Comparison of ENCODE assay signal across 26 mouse cellular contexts in the genomic region with DNA sequence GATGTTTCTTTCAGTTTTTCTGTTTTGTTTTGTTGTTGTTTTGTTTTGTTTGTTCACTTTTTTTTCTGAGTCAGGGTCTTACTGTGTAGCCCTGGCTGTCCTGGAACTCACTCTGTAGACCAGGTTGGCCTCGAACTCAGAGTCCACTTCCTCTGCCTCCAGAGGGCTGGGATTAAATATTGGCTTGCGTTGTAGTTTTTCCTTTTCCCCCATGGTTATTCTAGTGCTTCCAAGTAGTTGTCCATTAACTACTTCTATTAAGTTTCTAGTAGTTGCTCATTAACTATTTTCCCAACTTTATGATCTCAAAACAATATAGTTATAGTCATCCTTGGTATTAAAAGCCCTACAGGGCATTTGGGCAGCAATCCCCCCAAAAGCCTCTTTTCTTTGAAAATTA. TPM values are rescaled to one million over a fixed set of nuclear protein-coding genes. Genes with fewer than 3 reads are reported as not detected.
DNase-seq lines count a peak whose midpoint lies in the region; ATAC-seq lines count a peak whose summit lies in the region.
"Had no signal": no experiment of that assay in that cellular context is flagged by ENCODE, and none has a peak within 500 bp of the region (broad histone marks: within the 10 kb centered on the region; RNA-seq: fewer than 3 reads in every experiment).

No protein-coding gene starts in this region.

- H3K27me3 ChIP-seq in kidney, embryonic 16.5 days (ENCODE audit: insufficient read depth, low read length): no peaks in the 10 kb centered on the region
- H3K27me3 ChIP-seq in intestine, embryonic 15.5 days (replicated peaks): no peaks in the 10 kb centered on the region
- H3K27me3 ChIP-seq in intestine, embryonic 16.5 days (replicated peaks; ENCODE audit: control insufficient read depth, insufficient read depth, low read length): no peaks in the 10 kb centered on the region
- H3K27me3 ChIP-seq: embryonic facial prominence, embryonic 12.5 days; embryonic facial prominence, embryonic 15.5 days; forebrain, embryonic 12.5 days; forebrain, embryonic 15.5 days; heart, embryonic 12.5 days; heart, embryonic 15.5 days; hindbrain, embryonic 13.5 days had no signal

- no peak for ATAC-seq in kidney, embryonic 16.5 days (ENCODE audit: low FRiP score, low TSS enrichment)
- 0 out of 2 replicates have a peak, but pooled peaks have one; percentile 25 for ATAC-seq in intestine, embryonic 15.5 days
- peak; percentile 73 for ATAC-seq in intestine, embryonic 16.5 days
- ATAC-seq: CD4-positive, CD25-positive, alpha-beta regulatory T cell, adult 4 months; forebrain, embryonic 15.5 days had no signal

- peaks cover 10% of the 10 kb centered on the region for H3K4me1 ChIP-seq in kidney, embryonic 16.5 days (ENCODE audit: insufficient read depth, low read length)
- H3K4me1 ChIP-seq in intestine, embryonic 15.5 days (replicated peaks): no peaks in the 10 kb centered on the region
- H3K4me1 ChIP-seq in intestine, embryonic 16.5 days (ENCODE audit: control insufficient read depth, insufficient read depth, low read length): no peaks in the 10 kb centered on the region

- H3K9me3 ChIP-seq in kidney, embryonic 16.5 days (ENCODE audit: low read length): no peaks in the 10 kb centered on the region
- no peaks in the 10 kb centered on the region for H3K9me3 ChIP-seq in intestine, embryonic 15.5 days
- no peaks in the 10 kb centered on the region for H3K9me3 ChIP-seq in intestine, embryonic 16.5 days (ENCODE audit: control insufficient read depth, low read length)
- H3K9me3 ChIP-seq: embryonic facial prominence, embryonic 12.5 days; embryonic facial prominence, embryonic 15.5 days; forebrain, embryonic 12.5 days; forebrain, embryonic 15.5 days; heart, embryonic 12.5 days; heart, embryonic 15.5 days; hindbrain, embryonic 10.5 days; hindbrain, embryonic 13.5 days had no signal

- H3K4me3 ChIP-seq in kidney, embryonic 16.5 days (ENCODE audit: low read length): no peak overlapping the region
- no peak overlapping the region for H3K4me3 ChIP-seq in intestine, embryonic 15.5 days (replicated peaks)
- no peak overlapping the region for H3K4me3 ChIP-seq in intestine, embryonic 16.5 days (ENCODE audit: low read length)
- H3K4me3 ChIP-seq: embryonic facial prominence, embryonic 12.5 days; embryonic facial prominence, embryonic 15.5 days; forebrain, embryonic 12.5 days; forebrain, embryonic 15.5 days; heart, embryonic 12.5 days; heart, embryonic 15.5 days; hindbrain, embryonic 10.5 days; hindbrain, embryonic 13.5 days had no signal

- DNase-seq in kidney, adult 8-10 months: peak; percentile 4 to 6
- DNase-seq in kidney, postnatal 36 days: peak; percentile 4 to 11
- no peak for DNase-seq in kidney, adult 18-20 months
- no peak for DNase-seq in thymus, postnatal 0 days (ENCODE audit: low spot score)
- DNase-seq: adrenal gland, adult 2 months; adrenal gland, postnatal 14 days; cerebellum, adult 11 months; cerebellum, adult 2 months; cerebellum, adult 9-11 months; cerebellum, postnatal 25 days; gastrocnemius, postnatal 25 days; heart, adult 18-20 months; heart, postnatal 10 days; heart, postnatal 36 days had no signal

- no peak overlapping the region for H3K4me2 ChIP-seq in kidney, embryonic 16.5 days (replicated peaks; ENCODE audit: low read depth, low read length)
- no peak overlapping the region for H3K4me2 ChIP-seq in intestine, embryonic 15.5 days (replicated peaks)
- H3K4me2 ChIP-seq in intestine, embryonic 16.5 days (ENCODE audit: low read depth, low read length): no peak overlapping the region
- H3K4me2 ChIP-seq: embryonic facial prominence, embryonic 12.5 days; embryonic facial prominence, embryonic 15.5 days; forebrain, embryonic 12.5 days; forebrain, embryonic 15.5 days; heart, embryonic 12.5 days; heart, embryonic 15.5 days; hindbrain, embryonic 13.5 days had no signal

- no peak overlapping the region for H3K9ac ChIP-seq in kidney, embryonic 16.5 days (replicated peaks; ENCODE audit: low read length)
- H3K9ac ChIP-seq in intestine, embryonic 15.5 days: no peak overlapping the region
- no peak overlapping the region for H3K9ac ChIP-seq in intestine, embryonic 16.5 days (ENCODE audit: low read depth, low read length)
- H3K9ac ChIP-seq: embryonic facial prominence, embryonic 12.5 days; embryonic facial prominence, embryonic 15.5 days; forebrain, embryonic 12.5 days; forebrain, embryonic 15.5 days; heart, embryonic 12.5 days; heart, embryonic 15.5 days; hindbrain, embryonic 13.5 days had no signal

- WGBS in kidney, embryonic 16.5 days: 75% methylated on average over 2 of the region's 2 CpGs
- WGBS in intestine, embryonic 15.5 days: 77% methylated on average over 2 of the region's 2 CpGs
- 75% methylated on average over 2 of the region's 2 CpGs for WGBS in intestine, embryonic 16.5 days

- H3K36me3 ChIP-seq in kidney, embryonic 16.5 days (ENCODE audit: insufficient read depth, low read length): no peaks in the 10 kb centered on the region
- no peaks in the 10 kb centered on the region for H3K36me3 ChIP-seq in intestine, embryonic 15.5 days
- no peaks in the 10 kb centered on the region for H3K36me3 ChIP-seq in intestine, embryonic 16.5 days (ENCODE audit: control insufficient read depth, insufficient read depth, low read length)
- H3K36me3 ChIP-seq: embryonic facial prominence, embryonic 12.5 days; embryonic facial prominence, embryonic 15.5 days; forebrain, embryonic 12.5 days; forebrain, embryonic 15.5 days; heart, embryonic 12.5 days; heart, embryonic 15.5 days; hindbrain, embryonic 13.5 days had no signal

- no peak overlapping the region for H3K27ac ChIP-seq in kidney, embryonic 16.5 days (ENCODE audit: low read length)
- no peak overlapping the region for H3K27ac ChIP-seq in intestine, embryonic 15.5 days
- no peak overlapping the region for H3K27ac ChIP-seq in intestine, embryonic 16.5 days (ENCODE audit: low read length)
- H3K27ac ChIP-seq: embryonic facial prominence, embryonic 12.5 days; embryonic facial prominence, embryonic 15.5 days; forebrain, embryonic 12.5 days; forebrain, embryonic 15.5 days; heart, embryonic 15.5 days; hindbrain, embryonic 10.5 days; hindbrain, embryonic 13.5 days had no signal

RNA-seq across cellular contexts. Expression of a gene that starts 41.1 kb away (rescaled TPM):
- 14.9 and 15.9 TPM in 2 replicates for polyA plus RNA-seq in kidney, embryonic 16.5 days (2015; fragmentation: Nextera tagmentation; extraction: Ambion mirVana)
- polyA plus RNA-seq in intestine, embryonic 15.5 days (2015; fragmentation: Nextera tagmentation; extraction: Ambion mirVana): 12.0 and 13.0 TPM in 2 replicates
- 6.1 and 7.5 TPM in 2 replicates for polyA plus RNA-seq in intestine, embryonic 16.5 days (2015; fragmentation: Nextera tagmentation; extraction: Ambion mirVana)
- 0.76 and 0.91 TPM in 2 replicates for polyA plus RNA-seq in thymus, postnatal 0 days (2015; fragmentation: Nextera tagmentation; extraction: Ambion mirVana)

Comparison
In these comparisons a context has a peak if more than half of its experiments do, and no peak if none do; other contexts are left out.
1. DNase-seq: peak in kidney, adult 8-10 months (2 of 2) and kidney, postnatal 36 days (2 of 2); none in kidney, adult 18-20 months (single experiment) and thymus, postnatal 0 days (single experiment).